Mouse (Mus musculus): ENCODE results near the gene B830017H08Rik.

DNA sequence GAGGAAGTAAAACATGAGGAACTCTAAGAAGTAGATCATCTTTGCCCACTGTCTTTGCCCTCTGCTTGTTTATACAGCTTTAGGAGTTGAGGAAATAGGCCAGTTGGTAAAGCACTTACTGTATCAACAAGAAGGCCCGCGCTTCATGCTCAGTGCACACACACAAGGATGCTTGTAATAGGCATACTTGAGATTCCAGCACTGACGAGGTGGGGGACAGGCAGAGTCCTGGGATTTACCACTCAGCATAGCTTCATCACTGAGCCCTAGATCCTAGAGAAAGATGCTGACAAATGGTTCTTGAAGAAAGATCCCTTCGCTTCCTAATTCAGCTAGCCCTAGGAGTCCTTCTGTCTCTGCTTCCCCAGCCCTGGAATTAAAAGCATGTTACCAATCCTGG, 19.7 kb upstream of the B830017H08Rik start:
- no peak for TF ChIP-seq POLR2A (IDR thresholded peaks at IDR 0.05; ENCODE audit: low read depth, low read length)
- TF ChIP-seq CTCF (IDR thresholded peaks at IDR 0.05; ENCODE audit: extremely low read depth, insufficient read length, insufficient replicate concordance, low read depth, low read length) = no peak
